Mouse (Mus musculus) adrenal gland, postnatal 36 days (tissue): ENCODE results near the gene Taf8. TPM values are rescaled to one million over a fixed set of nuclear protein-coding genes. Genes with fewer than 3 reads are reported as not detected.
A peak's percentile ranks its signal among the peaks of the same experiment; 100 is the strongest.
"Not testable (repeated sequence)": the region's sequence is repeated elsewhere in the genome, so short reads cannot be mapped to it uniquely, and the experiment has no call there.

Experiments used
- DNase-seq, 2 experiments: peaks; one replicate each; pipeline ENCODE4 v3.0.0; 2021; ENCODE audit warnings: mixed read lengths in 1 of 2
- total RNA-seq, 2 experiments: library from RNA; stranded (reverse); gene quantifications; 2 replicates each; pipeline ENCODE4 v1.2.3; 2021

Taf8 gene
- total RNA-seq, 2 experiments from 2014 or later = 18.5 to 21.2 TPM

DNA sequence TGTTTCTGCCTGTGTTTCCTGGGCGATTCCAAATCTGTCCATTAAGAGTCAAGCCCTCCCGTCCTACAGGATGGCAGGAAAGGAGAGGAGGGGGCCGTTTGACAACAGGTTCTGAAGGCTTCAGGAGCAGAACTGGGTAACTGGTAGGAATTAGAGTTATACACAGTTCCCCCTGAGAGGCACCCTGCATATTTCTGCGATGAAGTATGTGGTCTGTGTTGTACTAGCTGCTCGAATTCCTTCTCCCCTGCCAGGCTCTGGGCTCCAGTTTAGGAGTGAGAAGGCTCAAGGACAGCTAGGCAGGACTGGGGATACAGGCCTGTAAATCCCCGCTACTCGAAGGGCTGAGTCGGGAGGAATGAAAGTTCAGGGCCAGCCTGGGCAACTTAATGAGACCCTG, 16.1 kb upstream of the Taf8 start:
- DNase-seq = peak; percentile 38 to 59

GRCm38 (mm10) chr17:47516232-47516631, 14.1 kb upstream of the Taf8 start:
- no peak for DNase-seq

GRCm38 (mm10) chr17:47515180-47515844, 13.2 kb upstream of the Taf8 start:
- DNase-seq = no peak

DNA sequence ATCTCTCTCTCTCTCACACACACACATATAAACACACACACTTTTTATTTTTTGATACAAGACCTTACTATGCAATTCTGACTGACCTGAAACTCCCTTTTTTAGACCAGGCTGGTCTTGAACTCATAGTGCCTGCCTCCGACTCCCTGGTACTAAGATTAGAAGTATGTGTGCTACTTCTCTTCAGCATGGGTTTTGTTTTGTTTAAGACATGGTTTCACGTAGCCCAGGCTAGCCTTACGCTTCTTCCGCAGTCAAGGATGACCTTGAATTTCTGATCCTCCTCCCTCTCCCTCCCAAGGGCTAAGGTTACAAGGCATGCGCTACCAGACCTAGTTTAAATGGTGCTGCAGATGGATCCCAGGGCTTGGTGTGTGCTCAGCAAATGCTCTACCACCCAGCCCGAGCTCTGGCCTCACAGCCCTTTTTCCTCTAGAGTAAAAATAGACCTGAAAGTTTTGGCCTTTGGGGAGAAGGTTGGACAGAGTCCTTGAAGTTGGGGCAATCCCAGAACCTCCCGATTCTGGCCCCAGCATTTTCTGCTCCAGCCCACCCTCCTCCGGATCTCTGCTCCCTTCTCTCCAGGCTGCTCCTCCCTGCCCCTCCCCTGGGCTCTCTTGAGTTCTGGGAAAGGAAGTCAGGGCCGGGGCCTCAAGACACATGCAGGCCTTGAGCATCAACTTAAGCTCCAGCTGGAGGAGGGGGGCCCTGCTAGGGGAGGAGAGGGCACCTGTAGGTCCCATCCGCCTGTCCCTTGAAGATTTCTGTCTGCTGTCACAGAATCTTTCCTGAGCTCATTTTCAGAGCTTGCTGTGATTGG, 11.1 kb upstream of the Taf8 start:
- DNase-seq = no peak

- DNase-seq = peak; percentile 97 to 98
Observed at GRCm38 (mm10) chr17:47511111-47512020, 9.3 kb upstream of the Taf8 start.

GRCm38 (mm10) chr17:47509031-47509705, 7.1 kb upstream of the Taf8 start:
- DNase-seq = no peak

GRCm38 (mm10) chr17:47508012-47508608, 6.0 kb upstream of the Taf8 start:
- peak; percentile 95 to 96 for DNase-seq

- no peak for DNase-seq
Observed at GRCm38 (mm10) chr17:47507523-47507922, 5.4 kb upstream of the Taf8 start.

GRCm38 (mm10) chr17:47506697-47507096, 4.6 kb upstream of the Taf8 start:
- no peak for DNase-seq

- DNase-seq = no peak
Observed at GRCm38 (mm10) chr17:47506042-47506441, 4.0 kb upstream of the Taf8 start.

DNA sequence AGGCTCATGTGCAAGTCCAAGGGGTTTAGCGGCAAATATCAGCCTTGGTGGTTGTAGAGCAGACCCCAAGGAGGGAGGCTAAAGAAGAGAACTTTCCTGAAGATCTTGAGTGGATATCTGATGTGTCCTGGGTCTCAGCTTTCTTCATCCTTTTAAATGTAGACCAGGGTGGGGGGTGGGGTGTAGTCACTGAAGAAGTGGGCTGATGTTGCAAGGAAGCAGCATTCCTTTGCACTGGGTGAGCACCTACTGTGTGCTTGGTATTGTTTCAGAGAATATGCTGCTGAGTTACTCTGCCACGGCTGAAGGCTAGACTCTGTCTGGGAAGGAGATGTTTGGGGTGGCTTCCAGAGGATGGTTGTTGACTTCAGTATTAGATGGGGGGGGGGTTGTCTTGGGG, 3.5 kb upstream of the Taf8 start:
- no peak for DNase-seq

GRCm38 (mm10) chr17:47504941-47505346, 2.9 kb upstream of the Taf8 start, which contains the start of gene Ccnd3:
TSS of gene Ccnd3 (plus strand) at chr17:47505051.
- peak; percentile 81 to 83 for DNase-seq

GRCm38 (mm10) chr17:47504228-47504627, 2.1 kb upstream of the Taf8 start:
- no peak for DNase-seq

GRCm38 (mm10) chr17:47503689-47504088, 1.6 kb upstream of the Taf8 start:
- no peak for DNase-seq

DNA sequence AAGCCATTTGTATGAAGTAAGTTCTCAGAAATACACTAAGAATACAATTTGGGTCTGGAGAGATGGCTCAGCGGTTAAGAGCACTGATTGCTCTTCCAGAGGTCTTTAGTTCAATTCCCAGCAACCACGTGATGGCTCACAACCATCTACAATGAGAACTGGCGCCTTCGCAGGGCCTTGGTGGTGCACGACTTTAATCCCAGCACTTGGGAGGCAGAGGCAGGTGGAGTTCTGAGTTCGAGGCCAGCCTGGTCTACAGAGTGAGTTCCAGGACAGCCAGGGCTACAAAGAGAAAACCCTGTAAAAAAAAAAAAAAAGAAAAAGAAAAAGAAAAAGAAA, 584 bp upstream of the Taf8 start:
- not testable (repeated sequence) for DNase-seq

GRCm38 (mm10) chr17:47501531-47501930, 561 bp downstream of the Taf8 start:
- no peak for DNase-seq

GRCm38 (mm10) chr17:47494132-47494531, 8.0 kb downstream of the Taf8 start:
- DNase-seq = no peak

GRCm38 (mm10) chr17:47493653-47494052, 8.4 kb downstream of the Taf8 start:
- no peak for DNase-seq

- DNase-seq = no peak
Observed at GRCm38 (mm10) chr17:47492731-47493130, 9.4 kb downstream of the Taf8 start.

DNA sequence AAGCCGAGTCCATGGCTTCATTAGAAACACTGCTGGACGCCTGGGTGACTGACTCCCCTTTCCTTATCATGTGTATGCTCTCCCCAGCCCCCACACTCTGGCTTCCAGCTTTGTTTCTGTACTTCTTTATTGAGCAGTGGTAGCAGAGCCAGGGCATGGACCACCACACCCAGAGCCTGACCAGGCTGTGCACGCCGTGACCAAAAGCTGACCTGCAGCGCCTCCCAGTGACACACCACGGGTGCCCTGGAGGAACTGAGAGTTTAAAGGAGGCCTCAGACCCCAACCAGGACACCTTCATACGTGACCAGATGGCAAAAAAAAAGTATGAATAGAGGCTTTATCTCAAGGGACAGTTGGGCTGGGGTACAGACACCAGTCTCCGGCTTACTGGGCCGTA, 11.3 kb downstream of the Taf8 start:
- DNase-seq = no peak

DNA sequence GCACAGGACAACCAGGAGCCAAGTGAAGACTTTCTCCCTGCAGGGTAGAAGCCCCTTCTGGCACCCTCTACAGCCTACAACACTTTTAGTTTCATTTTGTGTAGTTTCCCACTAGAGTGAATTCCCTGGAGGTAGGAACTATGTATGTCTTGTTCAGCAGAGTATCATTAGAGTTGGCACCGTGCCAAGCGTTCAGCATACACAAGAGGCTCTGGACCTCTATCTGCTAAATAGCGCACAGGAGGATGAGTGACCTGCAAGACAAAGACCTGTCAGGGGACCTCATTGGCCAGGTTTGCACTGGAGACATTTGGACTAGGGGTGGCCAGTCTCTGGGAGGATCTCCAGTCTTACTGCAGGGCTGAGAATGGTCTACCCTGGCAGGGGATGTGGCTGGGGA, 16.3 kb downstream of the Taf8 start:
- no peak for DNase-seq

DNA sequence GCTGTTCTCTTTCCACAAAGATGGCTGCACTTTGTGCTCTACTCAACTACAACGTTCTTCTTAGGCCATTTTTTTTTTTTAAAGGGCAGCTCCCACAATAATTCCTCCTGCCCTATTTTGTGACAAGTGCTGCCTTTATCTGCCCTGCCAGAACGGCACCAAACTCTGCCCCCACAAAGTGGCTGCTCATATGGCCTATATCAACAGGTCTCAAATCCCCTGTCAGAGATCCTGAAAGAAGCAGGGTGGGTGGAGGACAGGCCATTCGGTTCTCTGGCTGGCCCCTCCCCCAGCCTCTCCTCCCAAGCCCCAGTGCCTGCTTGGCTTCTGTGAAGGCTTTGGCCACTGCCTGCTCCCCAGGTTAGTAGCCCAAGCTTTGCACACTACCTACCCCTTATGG, 17.1 kb downstream of the Taf8 start:
- no peak for DNase-seq
